Mouse (Mus musculus) lung, postnatal 0 days (tissue): Measurements from ENCODE around the gene Stap1.

Experiments
- CTCF ChIP-seq: IDR thresholded peaks from 2 replicates; pipeline ENCODE4 v1.5.1; 2016; ENCODE audit warnings: antibody characterized with exemption, mild to moderate bottlenecking
- EP300 ChIP-seq: IDR thresholded peaks from 2 replicates; pipeline ENCODE4 v1.6.1; 2016; ENCODE audit warnings: antibody characterized with exemption, mild to moderate bottlenecking, control low read depth

GRCm38 (mm10) chr5:86113997-86114396, 42.5 kb downstream of the Stap1 start:
- TF ChIP-seq CTCF = no peak
- no peak for TF ChIP-seq EP300
